Mouse (Mus musculus): ENCODE measurements around the gene Clps. TPM values are rescaled to one million over a fixed set of nuclear protein-coding genes. Genes with fewer than 3 reads are reported as not detected.
A peak's percentile ranks its signal among the peaks of the same experiment; 100 is the strongest.

Gene Clps
- polyA plus RNA-seq, 2 experiments from 2014 or later: not detected

GRCm38 (mm10) chr17:28517956-28518614 lies 42.5 kb downstream of the Clps start:
- peak; percentile 13 for ATAC-seq

GRCm38 (mm10) chr17:28517441-28517955 lies 43.1 kb downstream of the Clps start, which contains the start of gene Fkbp5:
Fkbp5 (minus strand) TSS chr17:28517527.
- ATAC-seq: no peak

GRCm38 (mm10) chr17:28516881-28517280 lies 43.7 kb downstream of the Clps start:
- ATAC-seq: no peak

GRCm38 (mm10) chr17:28515431-28516341 lies 44.9 kb downstream of the Clps start:
- peak; percentile 60 for ATAC-seq

GRCm38 (mm10) chr17:28514555-28514954 lies 46.0 kb downstream of the Clps start:
- ATAC-seq: no peak

- no peak for ATAC-seq
Observed at GRCm38 (mm10) chr17:28513844-28514243, 46.7 kb downstream of the Clps start.

GRCm38 (mm10) chr17:28513337-28513736 lies 47.2 kb downstream of the Clps start:
- ATAC-seq: no peak

- no peak for ATAC-seq
Observed at GRCm38 (mm10) chr17:28512696-28513095, 47.9 kb downstream of the Clps start.

- peak; percentile 28 for ATAC-seq
Observed at GRCm38 (mm10) chr17:28511616-28512541, 48.7 kb downstream of the Clps start.

GRCm38 (mm10) chr17:28510445-28511342 lies 49.9 kb downstream of the Clps start:
- ATAC-seq: peak; percentile 36

Other genes starting within 250 kb of the Clps start
- gene Fance, start 247.2 kb downstream of the Clps start, polyA plus RNA-seq (2017; shearing (Covaris generic)): 1 to 10 TPM; 3.7 to 7.7 TPM
- 100 to 1,000 TPM; 798 to 811 TPM for gene Rpl10a, start 232.3 kb downstream of the Clps start, polyA plus RNA-seq (2017; shearing (Covaris generic))
- not detected for gene Tead3, start 209.9 kb downstream of the Clps start, polyA plus RNA-seq (2017; shearing (Covaris generic))
- gene Tulp1, start 195.5 kb downstream of the Clps start, polyA plus RNA-seq (2017; shearing (Covaris generic)): under 1 TPM in 1 of 2 experiments, not detected in 1; 0.34 TPM
- 10 to 100 TPM; 17.4 to 17.8 TPM for gene Fkbp5, start 43.2 kb downstream of the Clps start, polyA plus RNA-seq (2017; shearing (Covaris generic))
- not detected for gene Armc12, start 30.0 kb downstream of the Clps start, polyA plus RNA-seq (2017; shearing (Covaris generic))
- gene Clpsl2, start 11.4 kb downstream of the Clps start, polyA plus RNA-seq (2017; shearing (Covaris generic)): not detected
- 1 to 10 TPM; 1.1 to 1.3 TPM for gene Lhfpl5, start 14.9 kb upstream of the Clps start, polyA plus RNA-seq (2017; shearing (Covaris generic))
- gene Srpk1, start 61.9 kb upstream of the Clps start, polyA plus RNA-seq (2017; shearing (Covaris generic)): 100 to 1,000 TPM; 204 to 234 TPM
- under 1 TPM in 1 of 2 experiments, not detected in 1; 0.32 TPM for gene Slc26a8, start 129.5 kb upstream of the Clps start, polyA plus RNA-seq (2017; shearing (Covaris generic))
- 10 to 100 TPM; 17.8 to 20.7 TPM for gene Mapk14, start 130.6 kb upstream of the Clps start, polyA plus RNA-seq (2017; shearing (Covaris generic))
- gene AC170998.1, start 165.3 kb upstream of the Clps start, polyA plus RNA-seq (2017; shearing (Covaris generic)): 10 to 100 TPM; 10.1 TPM
- not detected for gene Mapk13, start 208.5 kb upstream of the Clps start, polyA plus RNA-seq (2017; shearing (Covaris generic))
- gene Brpf3, start 240.3 kb upstream of the Clps start, polyA plus RNA-seq (2017; shearing (Covaris generic)): 1 to 10 TPM; 1.1 to 2.2 TPM

Measured in CD4-positive, CD25-positive, alpha-beta regulatory T cell, adult 4 months (primary cell).